Mouse (Mus musculus) forelimb bud, embryonic 11.5 days (tissue): ENCODE measurements at regions not wholly inside any gene's neighbourhood (a gene's known extent, or its start where the extent isn't known, plus 50 kb on each side); places are given as distances from the start of the nearest gene placed in this dataset.
A peak's percentile ranks its signal among the peaks of the same experiment; 100 is the strongest.

Experiments used
- DNase-seq: peaks from one replicate; pipeline ENCODE4 v3.0.0-alpha.2; 2012; ENCODE audit warnings: low read depth, low spot score

- no peak for DNase-seq
Measured at GRCm38 (mm10) chr2:45369432-45369831, 252.2 kb upstream of the Zeb2 start.

- no peak for DNase-seq
Measured at GRCm38 (mm10) chr2:45367436-45368193, 250.4 kb upstream of the Zeb2 start.

- DNase-seq = no peak
Measured at GRCm38 (mm10) chr2:45357266-45357665, 240.1 kb upstream of the Zeb2 start.

GRCm38 (mm10) chr2:45356558-45357170 lies 239.5 kb upstream of the Zeb2 start:
- no peak for DNase-seq

GRCm38 (mm10) chr2:45356021-45356420 lies 238.8 kb upstream of the Zeb2 start:
- DNase-seq = no peak

GRCm38 (mm10) chr2:45351529-45352133 lies 234.4 kb upstream of the Zeb2 start:
- no peak for DNase-seq

- DNase-seq = no peak
Measured at GRCm38 (mm10) chr2:45346358-45346757, 229.2 kb upstream of the Zeb2 start.

- no peak for DNase-seq
Measured at GRCm38 (mm10) chr2:45339866-45340265, 222.7 kb upstream of the Zeb2 start.

GRCm38 (mm10) chr2:45338809-45339208 lies 221.6 kb upstream of the Zeb2 start:
- no peak for DNase-seq

GRCm38 (mm10) chr2:45316945-45317565 lies 199.9 kb upstream of the Zeb2 start:
- DNase-seq = no peak

GRCm38 (mm10) chr2:45287530-45288009 lies 170.4 kb upstream of the Zeb2 start:
- no peak for DNase-seq

GRCm38 (mm10) chr2:45283811-45284210 lies 166.6 kb upstream of the Zeb2 start:
- no peak for DNase-seq

- DNase-seq = no peak
Measured at GRCm38 (mm10) chr2:45279490-45279889, 162.3 kb upstream of the Zeb2 start.

- no peak for DNase-seq
Measured at GRCm38 (mm10) chr2:45277602-45278001, 160.4 kb upstream of the Zeb2 start.

GRCm38 (mm10) chr2:45276703-45277102 lies 159.5 kb upstream of the Zeb2 start:
- DNase-seq = no peak

- DNase-seq = no peak
Measured at GRCm38 (mm10) chr2:45270035-45270434, 152.8 kb upstream of the Zeb2 start.

GRCm38 (mm10) chr2:45265819-45266218 lies 148.6 kb upstream of the Zeb2 start:
- no peak for DNase-seq

GRCm38 (mm10) chr2:45261949-45262348 lies 144.8 kb upstream of the Zeb2 start:
- DNase-seq = no peak

GRCm38 (mm10) chr2:45258897-45259296 lies 141.7 kb upstream of the Zeb2 start:
- peak; percentile 60 for DNase-seq

GRCm38 (mm10) chr2:45256373-45256772 lies 139.2 kb upstream of the Zeb2 start:
- no peak for DNase-seq

GRCm38 (mm10) chr2:45253936-45254335 lies 136.7 kb upstream of the Zeb2 start:
- no peak for DNase-seq

GRCm38 (mm10) chr2:45252321-45252720 lies 135.1 kb upstream of the Zeb2 start:
- DNase-seq = no peak
